Mouse (Mus musculus): ENCODE results near the gene Mast4.

Gene Mast4

DNA sequence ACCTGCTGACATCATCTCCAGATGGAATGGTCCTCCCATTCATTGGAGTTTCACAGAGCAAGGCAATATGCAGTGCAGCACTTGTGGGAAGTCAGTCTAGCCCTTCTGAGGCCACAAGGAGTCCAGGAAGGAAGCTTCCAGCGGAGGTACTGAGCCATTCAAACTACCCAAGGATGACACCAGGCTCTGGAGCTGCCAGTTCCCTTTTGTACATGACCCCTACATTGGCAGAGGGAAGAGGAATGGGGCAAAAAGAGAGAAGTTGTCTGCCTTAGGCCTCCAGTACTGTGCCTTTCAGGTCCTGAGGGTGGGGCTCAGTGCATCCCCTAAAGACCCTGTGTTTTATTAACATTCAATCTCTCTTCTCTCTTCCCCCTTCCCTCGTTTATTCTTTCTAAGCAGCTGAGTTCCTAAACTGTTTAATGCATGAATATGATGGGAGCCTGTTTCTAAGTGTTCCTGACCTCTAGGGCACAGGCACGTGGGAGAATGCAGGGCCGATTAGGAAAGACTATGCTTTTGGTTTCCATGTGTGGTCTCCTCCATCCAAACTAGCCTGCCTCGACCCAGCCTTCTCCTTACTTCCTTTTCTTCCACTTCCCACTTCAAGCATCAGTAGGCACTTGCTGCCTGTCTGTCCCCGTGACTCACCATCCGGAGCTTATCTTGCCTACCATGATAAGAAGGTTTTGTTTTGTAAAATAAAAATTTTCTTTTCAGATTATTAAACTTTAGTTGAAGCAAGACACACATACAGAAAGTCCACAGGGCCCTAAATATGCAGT is 639.0 kb downstream of the Mast4 start:
- ATAC-seq (ENCODE audit: low TSS enrichment) = no peak

DNA sequence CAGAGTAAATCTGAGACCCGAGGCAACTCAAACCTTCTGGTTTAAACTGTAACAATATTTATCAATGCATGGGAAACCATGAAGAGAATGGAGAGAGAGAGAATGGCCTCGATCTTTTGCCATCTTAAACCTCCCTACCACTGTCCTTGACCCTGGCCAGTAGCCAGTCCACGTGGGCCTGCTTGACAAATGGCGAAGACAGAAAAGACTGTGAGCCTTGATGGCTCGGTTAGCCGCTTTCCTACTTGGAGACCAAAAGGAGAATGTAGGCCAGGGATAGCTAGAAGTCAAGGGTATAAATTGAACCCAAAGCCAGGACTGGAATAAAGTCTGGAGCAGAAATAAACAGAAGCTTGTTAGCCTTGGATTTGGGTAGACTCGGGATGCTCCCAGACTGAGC is 640.1 kb downstream of the Mast4 start:
- ATAC-seq (ENCODE audit: low TSS enrichment) = no peak

DNA sequence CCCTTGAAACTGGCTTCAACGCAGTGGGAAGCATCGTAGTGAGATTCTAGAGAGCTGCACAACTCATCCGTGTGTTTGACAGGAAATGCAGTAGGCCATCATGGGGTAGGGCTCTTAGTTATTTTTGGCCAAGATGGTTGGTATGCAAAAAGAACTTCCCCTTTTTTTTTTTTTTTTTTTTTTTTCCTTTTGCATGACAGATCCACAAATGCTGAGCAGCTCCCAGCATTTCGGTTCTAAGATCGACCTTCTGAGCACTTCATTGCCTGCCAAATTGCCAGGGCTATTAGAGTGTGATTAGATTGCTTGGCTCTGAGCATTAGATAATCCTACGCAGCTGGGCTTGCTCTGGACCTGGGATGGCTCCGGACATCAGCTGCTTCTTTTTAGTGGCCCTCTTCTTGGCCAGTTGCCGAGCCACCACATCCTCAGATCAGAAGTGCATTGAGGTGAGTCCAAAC is 640.9 kb downstream of the Mast4 start, which contains the start of gene Cd180:
Gene Cd180 (plus strand): TSS at position 218 of the 461 bp plus-strand sequence.
- ATAC-seq (ENCODE audit: low TSS enrichment) = peak; percentile 50; the same call in 1 of the 2 replicates

DNA sequence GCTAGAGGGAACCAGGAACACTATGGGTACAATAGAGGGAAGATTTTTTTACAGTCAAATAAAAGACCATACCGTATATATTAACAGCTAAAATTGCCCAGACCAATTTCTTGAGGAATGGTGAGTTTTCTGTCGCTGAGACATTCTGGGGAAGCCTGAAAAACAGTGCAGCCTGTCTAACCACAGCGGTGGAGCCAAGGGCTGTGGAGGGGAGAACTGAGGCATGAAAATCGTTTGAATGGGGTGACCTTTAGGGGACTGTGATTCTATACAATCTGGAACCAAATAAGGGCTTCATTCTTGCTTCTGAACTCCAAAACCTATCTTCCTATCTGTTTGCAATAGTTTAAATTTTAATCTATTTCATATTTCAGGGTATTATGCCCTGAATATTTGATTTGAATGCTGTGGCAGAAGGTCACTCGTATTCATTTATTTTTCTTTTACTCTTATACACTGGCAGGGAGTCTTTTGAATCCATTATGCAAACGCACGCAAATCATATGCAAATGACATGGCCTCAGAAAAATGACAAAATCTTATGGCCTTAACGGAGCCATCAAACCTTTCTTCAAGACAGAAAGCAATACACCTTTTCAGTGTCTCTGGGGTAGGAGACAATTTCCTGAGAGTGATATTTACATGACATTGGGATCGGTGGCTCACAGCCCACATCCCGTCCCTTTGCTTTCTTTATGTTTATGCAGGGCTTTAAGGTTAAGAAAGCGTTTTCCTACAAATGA is 642.7 kb downstream of the Mast4 start:
- ATAC-seq (ENCODE audit: low TSS enrichment) = no peak

DNA sequence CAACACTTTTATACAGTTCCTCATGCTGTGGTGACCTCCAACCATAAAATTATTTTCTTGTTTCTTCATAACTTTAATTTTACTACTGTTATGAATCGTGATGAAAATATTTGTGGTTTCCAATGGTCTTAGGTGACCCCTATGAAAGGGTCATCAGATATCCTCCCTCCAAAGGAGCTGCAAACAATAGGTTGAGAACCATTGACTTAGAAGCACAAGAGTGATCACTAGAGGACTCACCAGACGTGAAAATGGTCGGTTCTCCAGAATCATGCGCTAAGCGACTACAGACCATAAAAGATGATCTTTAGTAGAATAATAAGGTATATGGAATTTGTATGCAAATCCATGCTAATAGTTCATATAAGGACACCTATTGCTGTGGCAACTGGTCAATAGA is 644.1 kb downstream of the Mast4 start:
- no peak for ATAC-seq (ENCODE audit: low TSS enrichment)

DNA sequence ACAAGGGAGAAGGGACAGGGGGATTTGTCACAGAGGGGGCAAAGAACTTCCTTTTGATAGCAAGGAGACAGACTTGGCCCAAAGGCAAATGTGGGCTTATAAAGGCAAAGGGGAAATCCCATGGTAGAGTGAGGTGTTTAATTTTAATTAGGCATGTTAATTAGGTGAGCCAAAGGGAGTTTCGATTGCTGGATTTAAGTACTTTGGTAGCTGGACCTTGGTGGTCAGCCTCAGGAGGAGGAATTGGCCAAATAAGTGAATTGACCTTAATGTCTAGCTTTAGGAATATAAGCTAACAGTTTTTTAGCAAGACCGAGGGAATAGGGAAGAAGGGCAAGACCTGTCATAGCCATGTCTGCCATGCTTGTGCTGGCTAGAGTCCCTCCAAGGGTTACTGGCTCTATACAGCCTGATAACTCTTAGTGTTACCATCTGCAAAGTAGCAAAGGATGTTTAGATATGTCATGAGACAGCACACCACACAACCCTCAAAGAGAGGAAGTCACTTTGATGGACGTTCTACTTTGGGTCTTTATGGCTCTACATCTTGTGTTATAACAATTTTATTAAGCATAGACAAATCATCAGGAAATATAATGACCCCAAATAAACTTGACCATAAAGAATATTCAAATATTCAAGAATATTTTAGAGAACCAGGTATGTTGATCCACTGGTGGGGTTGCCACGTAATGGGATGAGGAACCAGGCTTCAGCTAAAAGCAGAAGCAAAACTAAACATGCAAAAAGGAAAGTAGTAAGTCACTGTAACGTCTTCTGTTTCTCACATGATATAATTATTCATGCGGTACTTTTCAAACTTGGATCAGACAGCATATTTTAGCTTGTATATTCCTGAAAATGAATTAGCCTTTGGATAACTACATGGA is 644.9 kb downstream of the Mast4 start:
- no peak for ATAC-seq (ENCODE audit: low TSS enrichment)

DNA sequence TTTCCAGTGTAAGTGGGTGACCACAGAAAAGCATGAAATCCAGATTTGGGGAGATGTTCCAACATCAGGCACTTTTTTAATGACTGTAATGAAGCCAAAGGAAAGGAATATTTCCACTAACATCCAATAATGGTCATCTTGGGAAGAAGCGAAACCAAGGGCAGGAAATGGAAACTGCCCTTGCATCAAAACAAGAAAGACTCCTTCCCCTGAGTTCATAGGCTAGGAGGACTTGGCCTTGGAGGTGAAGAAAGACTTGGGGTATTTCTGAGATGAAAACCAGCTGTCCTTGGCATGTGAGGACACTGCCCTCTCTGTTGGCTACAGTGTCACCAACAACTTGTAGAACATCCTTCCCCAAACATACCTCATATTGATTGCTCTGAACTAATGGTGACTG is 646.2 kb downstream of the Mast4 start:
- ATAC-seq (ENCODE audit: low TSS enrichment) = no peak

DNA sequence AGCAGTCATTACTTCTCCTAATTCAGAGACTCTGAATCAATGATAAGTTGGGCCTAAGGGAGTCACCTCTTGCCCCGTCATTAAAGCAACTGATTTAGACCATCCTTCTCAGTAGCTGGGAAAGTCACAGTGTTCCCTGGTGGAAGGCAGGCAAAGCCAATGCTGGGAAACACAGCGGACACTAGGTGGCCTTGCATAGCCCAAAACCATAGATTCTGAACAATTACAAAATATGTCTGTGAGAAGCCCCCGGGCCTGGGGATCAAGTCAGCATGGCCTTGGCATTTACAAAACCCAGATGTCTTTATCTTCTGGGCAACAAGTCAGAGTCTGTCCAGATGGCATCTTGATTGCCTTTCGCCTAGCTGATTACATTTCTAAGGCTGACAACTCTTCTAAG is 649.4 kb downstream of the Mast4 start:
- ATAC-seq (ENCODE audit: low TSS enrichment) = no peak
